Mouse (Mus musculus) large intestine, adult 2 months (tissue): ENCODE data around the gene Rpl3. TPM values are rescaled to one million over a fixed set of nuclear protein-coding genes. Genes with fewer than 3 reads are reported as not detected.

Experiments used
- DNase-seq: peaks from one replicate; pipeline ENCODE4 v3.0.0-alpha.2; 2012; ENCODE audit warnings: low read depth, low spot score
- WGBS: fragments of 180-500 bp; shearing (Covaris S2); methylation state at CpG from one replicate; pipeline ENCODE4 v1.1.7; 2018; 5-methylcytosine and 5-hydroxymethylcytosine counted together
- polyA plus RNA-seq: library from polyadenylated mRNA; depleted of rRNA; stranded (reverse); fragments of >200 nt; gene quantifications from 2 replicates; pipeline ENCODE4 v1.2.3, GENCODE M21; 2012

Gene Rpl3
- polyA plus RNA-seq, 1 experiment, result 673 TPM

GRCm38 (mm10) chr15:80115866-80116794 is 24.5 kb upstream of the Rpl3 start:
- WGBS, result 62% methylated on average over 13 of the region's 13 CpGs
- no peak for DNase-seq

GRCm38 (mm10) chr15:80115256-80115655 is 23.6 kb upstream of the Rpl3 start:
- 72% methylated on average over 5 of the region's 5 CpGs for WGBS
- DNase-seq, result no peak

- WGBS, result 84% methylated on average over 7 of the region's 7 CpGs
- DNase-seq, result no peak
These were observed 22.7 kb upstream of the Rpl3 start for GRCm38 (mm10) chr15:80114414-80114813.

GRCm38 (mm10) chr15:80112499-80112898 is 20.8 kb upstream of the Rpl3 start:
- DNase-seq, result no peak
- WGBS, result 61% methylated on average over 2 of the region's 2 CpGs

GRCm38 (mm10) chr15:80111436-80111835 is 19.8 kb upstream of the Rpl3 start:
- WGBS, result 80% methylated on average over 12 of the region's 12 CpGs
- DNase-seq, result no peak

- DNase-seq, result no peak
- WGBS, result 83% methylated on average over 3 of the region's 3 CpGs
These were observed 15.9 kb upstream of the Rpl3 start for GRCm38 (mm10) chr15:80107575-80107974.

- WGBS, result 88% methylated on average over 8 of the region's 8 CpGs
- DNase-seq, result no peak
These were observed 15.5 kb upstream of the Rpl3 start for GRCm38 (mm10) chr15:80107143-80107542.

- whole genome bisulfite sequencing, result 70% methylated on average over 12 of the region's 12 CpGs
- DNase-seq, result no peak
These were observed 14.1 kb upstream of the Rpl3 start for GRCm38 (mm10) chr15:80105490-80106410.

- 44% methylated on average over 6 of the region's 6 CpGs for WGBS
- DNase-seq, result no peak
These were observed 10.8 kb upstream of the Rpl3 start for GRCm38 (mm10) chr15:80102495-80102894.

- WGBS, result 86% methylated on average over 6 of the region's 6 CpGs
These were observed 9.8 kb upstream of the Rpl3 start for GRCm38 (mm10) chr15:80101503-80101902.

GRCm38 (mm10) chr15:80100871-80101270 is 9.2 kb upstream of the Rpl3 start:
- WGBS, result 79% methylated on average over 10 of the region's 10 CpGs
- DNase-seq, result no peak

More at GRCm38 (mm10) chr15:80101503-80101902, 9.8 kb upstream of the Rpl3 start:
- DNase-seq, result no peak

GRCm38 (mm10) chr15:80100196-80100595 is 8.5 kb upstream of the Rpl3 start:
- DNase-seq, result no peak
- WGBS, result 90% methylated on average over 3 of the region's 3 CpGs

- no peak for DNase-seq
- WGBS, result 72% methylated on average over 3 of the region's 3 CpGs
These were observed 7.8 kb upstream of the Rpl3 start for GRCm38 (mm10) chr15:80099477-80099876.

- 74% methylated on average over 9 of the region's 9 CpGs for WGBS
- no peak for DNase-seq
These were observed 7.1 kb upstream of the Rpl3 start for GRCm38 (mm10) chr15:80098809-80099208.

GRCm38 (mm10) chr15:80097999-80098461 is 6.4 kb upstream of the Rpl3 start:
- DNase-seq, result no peak
- WGBS, result 68% methylated on average over 8 of the region's 8 CpGs

- DNase-seq, result no peak
- WGBS, result 14% methylated on average over 20 of the region's 20 CpGs
These were observed 5.5 kb upstream of the Rpl3 start for GRCm38 (mm10) chr15:80096946-80097881.

GRCm38 (mm10) chr15:80096406-80096805 is 4.7 kb upstream of the Rpl3 start:
- DNase-seq, result no peak
- 89% methylated on average over 10 of the region's 10 CpGs for WGBS

GRCm38 (mm10) chr15:80095596-80095995 is 3.9 kb upstream of the Rpl3 start:
- 32% methylated on average over 1 of the region's 1 CpGs for WGBS
- no peak for DNase-seq

- no peak for DNase-seq
These were observed 2.5 kb upstream of the Rpl3 start for GRCm38 (mm10) chr15:80094201-80094600.

More at GRCm38 (mm10) chr15:80094201-80094600, 2.5 kb upstream of the Rpl3 start:
- 84% methylated on average over 13 of the region's 13 CpGs for WGBS
